14 mouse cellular contexts compared by ENCODE assay signal in the genomic region with DNA sequence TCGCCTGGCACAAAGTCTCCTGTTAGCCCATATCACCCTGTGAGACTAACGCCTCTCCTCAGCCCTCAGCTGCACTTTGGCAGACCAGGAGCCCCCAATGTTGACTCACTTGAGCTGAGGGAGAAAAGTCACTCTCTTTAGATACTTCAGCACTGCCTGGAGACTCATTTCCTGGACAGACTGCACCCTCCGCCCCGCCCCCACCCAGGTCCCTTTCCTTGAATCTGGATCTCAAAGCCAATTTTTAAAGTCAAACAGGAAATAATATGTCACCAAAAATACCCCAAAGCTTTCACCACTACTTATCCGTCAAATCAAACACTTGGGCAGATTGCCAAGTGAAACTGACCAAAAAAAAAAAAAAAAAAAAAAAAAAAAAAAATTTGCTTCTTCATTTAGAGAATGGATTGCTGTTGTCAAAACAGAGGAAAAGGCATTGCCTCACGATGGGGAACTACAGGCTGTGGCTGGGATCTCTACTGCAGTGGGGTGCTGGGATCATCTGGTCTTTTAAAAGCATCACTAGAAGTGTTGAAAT. TPM values are rescaled to one million over a fixed set of nuclear protein-coding genes. Genes with fewer than 3 reads are reported as not detected.
A peak's percentile ranks its signal among the peaks of the same experiment; 100 is the strongest.
DNase-seq lines count a peak whose midpoint lies in the region; ATAC-seq and TF ChIP-seq lines count a peak whose summit lies in the region.
"Had no signal": no experiment of that assay in that cellular context is flagged by ENCODE, and none has a peak within 500 bp of the region (broad histone marks: within the 10 kb centered on the region; RNA-seq: fewer than 3 reads in every experiment).

No protein-coding gene starts in this region.

- peak; percentile 27 to 29 for DNase-seq in heart, adult 2 months
- no peak for DNase-seq in heart, postnatal 4 days
- DNase-seq in induced T-regulatory cell, adult 2 months (ENCODE audit: low read depth) = peak; percentile 45
- peak; percentile 65 to 71 for DNase-seq in monocyte, adult 2 months (ENCODE audit: low read depth in 1 of 2, low spot score in 2 of 2)
- no peak for DNase-seq in embryonic facial prominence, embryonic 10.5 days (ENCODE audit: low spot score)
- DNase-seq in layer of hippocampus, postnatal 10 days (ENCODE audit: low spot score in 2 of 2) = no peak
- no peak for DNase-seq in left cerebral cortex, adult 8-10 months (ENCODE audit: low spot score in 2 of 2)
- DNase-seq: cerebellum, postnatal 36 days; layer of hippocampus, adult 9-11 months had no signal

- intact Hi-C loops in heart, adult 2 months (cut with DNase I) = no loop called here

- H3K36me3 ChIP-seq in heart, adult 2 months (ENCODE audit: control insufficient read depth, insufficient read depth, low read length) = no peaks in the 10 kb centered on the region
- H3K36me3 ChIP-seq in embryonic facial prominence, embryonic 10.5 days (replicated peaks) = no peaks in the 10 kb centered on the region
- H3K36me3 ChIP-seq: forebrain, embryonic 12.5 days had no signal

- no peak for TF ChIP-seq EP300 in heart, adult 2 months (IDR thresholded peaks at IDR 0.05; ENCODE audit: insufficient read depth, low read depth, low read length)

- H3K27me3 ChIP-seq in heart, adult 2 months (ENCODE audit: control insufficient read depth, insufficient read depth, low read length) = no peaks in the 10 kb centered on the region
- no peaks in the 10 kb centered on the region for H3K27me3 ChIP-seq in embryonic facial prominence, embryonic 10.5 days (replicated peaks; ENCODE audit: low read depth, poor library complexity, severe bottlenecking)
- H3K27me3 ChIP-seq: forebrain, embryonic 12.5 days had no signal

- 29% methylated on average over 6 of the region's 6 CpGs for WGBS in heart, adult 2 months
- WGBS in embryonic facial prominence, embryonic 10.5 days = 74% methylated on average over 6 of the region's 6 CpGs

- no peaks in the 10 kb centered on the region for H3K79me2 ChIP-seq in heart, adult 2 months (replicated peaks; ENCODE audit: control insufficient read depth, insufficient read depth, low read length)

- H3K27ac ChIP-seq in heart, adult 2 months = no peak overlapping the region
- no peak overlapping the region for H3K27ac ChIP-seq in embryonic facial prominence, embryonic 10.5 days (replicated peaks)
- H3K27ac ChIP-seq: forebrain, embryonic 12.5 days had no signal

- no peak overlapping the region for H3K9ac ChIP-seq in heart, adult 2 months (ENCODE audit: low read depth, low read length)
- H3K9ac ChIP-seq: forebrain, embryonic 12.5 days had no signal

- peak; percentile 76 for ATAC-seq in CD4-positive, CD25-positive, alpha-beta regulatory T cell, adult 4 months

- no peak for TF ChIP-seq POLR2A in heart, adult 2 months (IDR thresholded peaks at IDR 0.05; ENCODE audit: insufficient read depth, low read depth, low read length)

- TF ChIP-seq CTCF in heart, adult 2 months (IDR thresholded peaks at IDR 0.05) = no peak

- no peak overlapping the region for H3K4me3 ChIP-seq in heart, adult 2 months
- no peak overlapping the region for H3K4me3 ChIP-seq in embryonic facial prominence, embryonic 10.5 days
- H3K4me3 ChIP-seq: forebrain, embryonic 12.5 days had no signal

- no peaks in the 10 kb centered on the region for H3K9me3 ChIP-seq in embryonic facial prominence, embryonic 10.5 days
- H3K9me3 ChIP-seq: forebrain, embryonic 12.5 days had no signal

- 0 out of 2 replicates have a peak, but pooled peaks cover 1% of the 10 kb centered on the region for H3K4me1 ChIP-seq in heart, adult 2 months (ENCODE audit: control insufficient read depth, insufficient read depth, low read length)
- peaks cover 23% of the 10 kb centered on the region for H3K4me1 ChIP-seq in embryonic facial prominence, embryonic 10.5 days

RNA-seq across cellular contexts. Expression of gene Ifnk, which starts 21.4 kb away (rescaled TPM):
- total RNA-seq in heart, adult 2 months (2021) = not detected
- polyA plus RNA-seq in heart, adult 2 months (2012; rRNA removed) = not detected in 2 replicates
- total RNA-seq in heart, postnatal 4 days (2021) = not detected
- under 1 TPM in 1 of 2 experiments, not detected in 1; 0.69 TPM for polyA plus RNA-seq in CD4-positive, CD25-positive, alpha-beta regulatory T cell, adult 4 months (2017; shearing (Covaris generic))
- polyA plus RNA-seq in embryonic facial prominence, embryonic 10.5 days (2016; fragmentation: Nextera tagmentation; extraction: Ambion mirVana) = 0.45 TPM in 2 replicates
- total RNA-seq in layer of hippocampus, postnatal 10 days (2021) = not detected
- not detected for total RNA-seq in left cerebral cortex, adult 8-10 months (2022)
- polyA plus RNA-seq: heart, postnatal 0 days; macrophage; neural tube, embryonic 14.5 days had no signal

RNA-seq across cellular contexts. Expression of gene Mob3b, which starts 26.8 kb away (rescaled TPM):
- total RNA-seq in heart, adult 2 months (2021) = 1 to 10 TPM; 1.2 to 1.4 TPM
- 0.56 and 0.66 TPM in 2 replicates for polyA plus RNA-seq in heart, adult 2 months (2012; rRNA removed)
- 1 to 10 TPM; 1.5 to 2.0 TPM for total RNA-seq in heart, postnatal 4 days (2021)
- 1 to 10 TPM; 5.8 to 6.5 TPM for polyA plus RNA-seq in CD4-positive, CD25-positive, alpha-beta regulatory T cell, adult 4 months (2017; shearing (Covaris generic))
- polyA plus RNA-seq in embryonic facial prominence, embryonic 10.5 days (2016; fragmentation: Nextera tagmentation; extraction: Ambion mirVana) = 14.0 and 15.4 TPM in 2 replicates
- total RNA-seq in layer of hippocampus, postnatal 10 days (2021) = 1 to 10 TPM; 4.4 to 6.1 TPM
- 1 to 10 TPM; 6.3 to 8.9 (median 7.7) TPM for total RNA-seq in left cerebral cortex, adult 8-10 months (2022)

Comparison
In these comparisons a context has a peak if more than half of its experiments do, and no peak if none do; other contexts are left out.
1. DNase-seq: peak in heart, adult 2 months (2 of 2), induced T-regulatory cell, adult 2 months (single experiment) and monocyte, adult 2 months (2 of 2); none in heart, postnatal 4 days (single experiment), embryonic facial prominence, embryonic 10.5 days (single experiment), layer of hippocampus, postnatal 10 days (0 of 2) and left cerebral cortex, adult 8-10 months (0 of 2).